In genomic region chr4:107159166-107159773, GRCm38 (mm10) we compare ENCODE assay signal across 22 mouse cellular contexts. TPM values are rescaled to one million over a fixed set of nuclear protein-coding genes. Genes with fewer than 3 reads are reported as not detected.
"Had no signal": no experiment of that assay in that cellular context is flagged by ENCODE, and none has a peak within 500 bp of the region (broad histone marks: within the 10 kb centered on the region; RNA-seq: fewer than 3 reads in every experiment).

No protein-coding gene starts in this region.

- H3K4me1 ChIP-seq: limb, embryonic 13.5 days; midbrain, embryonic 12.5 days; neural tube, embryonic 12.5 days had no signal

- H3K9ac ChIP-seq: limb, embryonic 13.5 days; liver, embryonic 14.5 days; liver, postnatal 0 days; lung, embryonic 14.5 days; midbrain, embryonic 12.5 days; midbrain, embryonic 15.5 days; neural tube, embryonic 12.5 days; neural tube, embryonic 15.5 days had no signal

- H3K36me3 ChIP-seq: midbrain, embryonic 15.5 days had no signal

- H3K4me3 ChIP-seq: limb, embryonic 10.5 days; limb, embryonic 13.5 days; midbrain, embryonic 12.5 days; midbrain, embryonic 15.5 days; neural tube, embryonic 12.5 days; neural tube, embryonic 15.5 days had no signal

- H3K4me2 ChIP-seq: limb, embryonic 13.5 days; lung, embryonic 14.5 days; midbrain, embryonic 12.5 days; midbrain, embryonic 15.5 days; neural tube, embryonic 12.5 days; neural tube, embryonic 15.5 days had no signal

- H3K27me3 ChIP-seq: limb, embryonic 13.5 days; midbrain, embryonic 12.5 days; midbrain, embryonic 15.5 days; neural tube, embryonic 12.5 days; neural tube, embryonic 15.5 days had no signal

- ATAC-seq: liver, postnatal 0 days; lung, postnatal 0 days; midbrain, embryonic 15.5 days had no signal

- H3K9me3 ChIP-seq: limb, embryonic 10.5 days; limb, embryonic 13.5 days; midbrain, embryonic 12.5 days; midbrain, embryonic 15.5 days; neural tube, embryonic 12.5 days; neural tube, embryonic 15.5 days had no signal

- H3K27ac ChIP-seq: limb, embryonic 10.5 days; limb, embryonic 13.5 days; liver, embryonic 14.5 days; macrophage; midbrain, embryonic 12.5 days; midbrain, embryonic 15.5 days; neural tube, embryonic 12.5 days; neural tube, embryonic 15.5 days had no signal

- DNase-seq: kidney, adult 2 months; kidney, postnatal 10 days; kidney, postnatal 4 days; liver; liver, postnatal 0 days; lung, embryonic 14.5 days; right cerebral cortex, postnatal 25 days; thymus, adult 18-20 months; thymus, postnatal 36 days had no signal

RNA-seq across cellular contexts. Expression of gene Ldlrad1, which starts 49.7 kb away (rescaled TPM):
- total RNA-seq: layer of hippocampus, adult 18-20 months; megakaryocyte, adult 5-6 weeks had no signal
- polyA plus RNA-seq: kidney, adult 2 months; kidney, embryonic 14.5 days; limb, embryonic 10.5 days; limb, embryonic 13.5 days; liver, embryonic 14.5 days; liver, postnatal 0 days; lung, embryonic 14.5 days; macrophage; midbrain, embryonic 12.5 days; midbrain, embryonic 15.5 days; neural tube, embryonic 12.5 days; neural tube, embryonic 15.5 days; stomach, embryonic 16.5 days had no signal
